Mouse (Mus musculus) stomach, postnatal 0 days (tissue): ENCODE measurements at regions not wholly inside any gene's neighbourhood (a gene's known extent, or its start where the extent isn't known, plus 50 kb on each side); places are given as distances from the start of the nearest gene placed in this dataset.
"Not testable (repeated sequence)": the region's sequence is repeated elsewhere in the genome, so short reads cannot be mapped to it uniquely, and the experiment has no call there.

Source experiments
- ATAC-seq: fragments of 200-750 bp; cut with Nextera tagmentation; 2 replicates; pipeline ENCODE4 v1.8.0; 2017; ENCODE audit not compliant: low FRiP score, low TSS enrichment
- DNase-seq: peaks from one replicate; pipeline ENCODE4 v3.0.0-alpha.2; 2016; ENCODE audit warnings: low spot score
- H3K27ac ChIP-seq: fragments of 300-500 bp; sonication (generic); replicated peaks from 2 replicates; pipeline ENCODE4 v1.5.1; 2014; ENCODE audit warnings: mild to moderate bottlenecking, control low read depth
- H3K27me3 ChIP-seq: fragments of 300-500 bp; sonication (generic); 2 replicates; pipeline ENCODE4 v1.6.1; 2014; ENCODE audit warnings: low read length; ENCODE audit not compliant: control insufficient read depth, insufficient read depth
- H3K36me3 ChIP-seq: fragments of 300-500 bp; sonication (generic); 2 replicates; pipeline ENCODE4 v1.6.1; 2014; ENCODE audit warnings: low read length, mixed read lengths; ENCODE audit not compliant: control insufficient read depth, insufficient read depth
- H3K4me1 ChIP-seq: fragments of 300-500 bp; sonication (generic); replicated peaks from 2 replicates; pipeline ENCODE4 v1.6.1; 2014; ENCODE audit warnings: antibody characterized with exemption; ENCODE audit not compliant: control insufficient read depth, insufficient read depth
- H3K4me2 ChIP-seq: fragments of 300-500 bp; sonication (generic); replicated peaks from 2 replicates; pipeline ENCODE4 v1.6.1; 2014; ENCODE audit warnings: low read depth, mild to moderate bottlenecking, control low read depth, moderate library complexity
- H3K4me3 ChIP-seq: fragments of 300-500 bp; sonication (generic); 2 replicates; pipeline ENCODE4 v1.5.1; 2014; ENCODE audit warnings: low read depth, low read length, control low read depth
- H3K9ac ChIP-seq: fragments of 300-500 bp; sonication (generic); 2 replicates; pipeline ENCODE4 v1.6.1; 2014; ENCODE audit warnings: mild to moderate bottlenecking, low read length, control low read depth, mixed read lengths
- H3K9me3 ChIP-seq: fragments of 300-500 bp; sonication (generic); 2 replicates; pipeline ENCODE4 v1.6.1; 2016; ENCODE audit warnings: low read length; ENCODE audit not compliant: control insufficient read depth
- CTCF ChIP-seq: IDR thresholded peaks from 2 replicates; pipeline ENCODE4 v1.5.1; 2016; ENCODE audit warnings: antibody characterized with exemption, low read depth, mild to moderate bottlenecking, moderate library complexity
- EP300 ChIP-seq: optimal IDR thresholded peaks from 2 replicates; pipeline ENCODE3; 2016; ENCODE audit warnings: antibody characterized with exemption
- WGBS: fragments of 180-500 bp; shearing (Covaris S2); extraction: QIAGEN DNeasy Blood & Tissue Kit; methylation state at CpG from one replicate; pipeline ENCODE4 v1.1.7; 2014; 5-methylcytosine and 5-hydroxymethylcytosine counted together

DNA sequence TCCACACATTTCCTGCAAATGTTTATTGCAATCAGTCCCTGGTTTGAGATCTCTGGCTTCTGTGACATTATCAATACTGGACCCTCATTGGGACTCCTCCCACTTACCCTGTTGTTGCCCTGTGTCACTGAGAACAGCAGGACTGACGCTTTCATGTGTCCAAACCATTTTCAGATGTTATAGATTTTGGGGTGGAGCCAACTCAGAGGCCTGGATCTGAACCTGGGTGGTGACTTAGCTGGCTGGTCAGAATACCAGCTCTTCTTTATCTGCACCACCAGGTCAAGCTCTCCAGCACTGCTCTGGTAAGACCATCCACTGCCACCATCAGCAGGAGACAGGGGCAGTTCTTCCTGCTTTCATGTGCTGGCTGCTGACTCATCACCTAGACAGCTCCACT, 254.3 kb upstream of the Pik3r1 start:
- DNase-seq (no peak), ATAC-seq (0 out of 2 replicates have a peak, but pooled peaks have one; percentile 35)
- 86% methylated on average over 1 of the region's 1 CpGs for WGBS
- no peak overlapping the region for H3K27ac ChIP-seq
- H3K36me3 ChIP-seq, result no peaks in the 10 kb centered on the region
- no peak overlapping the region for H3K9ac ChIP-seq
- TF ChIP-seq EP300, result no peak
- H3K4me1 ChIP-seq, result no peaks in the 10 kb centered on the region
- no peak overlapping the region for H3K4me3 ChIP-seq
- H3K9me3 ChIP-seq, result no peaks in the 10 kb centered on the region
- no peak overlapping the region for H3K4me2 ChIP-seq
- H3K27me3 ChIP-seq, result no peaks in the 10 kb centered on the region

DNA sequence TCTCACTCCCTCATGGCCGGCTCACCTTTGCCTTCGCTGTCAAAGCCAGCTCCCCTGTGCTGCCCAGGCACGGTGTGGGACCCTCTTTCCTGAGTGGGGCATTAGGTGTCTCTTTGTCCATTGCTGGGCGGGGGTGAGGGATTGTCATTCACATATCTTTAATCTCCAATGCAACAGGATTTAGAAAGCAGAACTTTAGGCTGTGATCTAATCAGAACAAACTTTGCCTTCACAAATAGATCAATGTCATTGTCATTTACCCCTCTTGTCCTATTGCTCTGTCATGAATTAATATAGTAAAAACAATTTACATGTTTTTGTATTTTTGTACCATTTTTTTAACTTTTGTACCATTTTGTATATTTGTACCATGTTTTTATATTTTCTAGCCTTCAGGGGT, 254.7 kb upstream of the Pik3r1 start:
- DNase-seq, result no peak
- no peak overlapping the region for H3K9ac ChIP-seq
- H3K36me3 ChIP-seq, result no peaks in the 10 kb centered on the region
- no peak overlapping the region for H3K4me2 ChIP-seq
- 85% methylated on average over 4 of the region's 4 CpGs for WGBS
- H3K4me1 ChIP-seq, result no peaks in the 10 kb centered on the region
- no peak overlapping the region for H3K27ac ChIP-seq
- TF ChIP-seq CTCF, result no peak
- no peak for TF ChIP-seq EP300
- H3K4me3 ChIP-seq, result no peak overlapping the region
- H3K27me3 ChIP-seq, result no peaks in the 10 kb centered on the region
- ATAC-seq, result no peak
- H3K9me3 ChIP-seq, result no peaks in the 10 kb centered on the region

DNA sequence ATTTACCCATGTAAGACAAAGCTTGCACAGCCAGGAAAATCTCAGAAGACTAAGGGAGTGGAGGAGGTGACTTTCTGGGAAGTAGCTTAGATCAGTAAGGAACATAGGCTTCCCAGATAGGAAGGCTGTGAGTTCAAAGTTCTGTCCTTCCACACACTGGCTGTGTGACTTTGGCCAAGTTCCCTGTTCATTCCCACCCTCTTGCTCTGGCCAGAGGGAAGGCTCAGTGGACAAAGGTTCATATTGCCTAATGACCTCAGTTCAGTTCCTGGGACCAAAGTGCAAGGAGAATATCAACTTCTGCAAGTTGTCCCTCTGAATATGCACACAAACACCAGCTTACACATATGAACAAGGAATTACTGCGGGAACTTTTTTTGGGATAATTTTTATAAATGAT, 255.6 kb upstream of the Pik3r1 start:
- ATAC-seq (peak; percentile 57; the same call in 1 of the 2 replicates), DNase-seq (peak; percentile 22)
- H3K27ac ChIP-seq, result no peak overlapping the region
- no peaks in the 10 kb centered on the region for H3K4me1 ChIP-seq
- no peaks in the 10 kb centered on the region for H3K36me3 ChIP-seq
- H3K4me3 ChIP-seq, result no peak overlapping the region
- no peaks in the 10 kb centered on the region for H3K9me3 ChIP-seq
- no peaks in the 10 kb centered on the region for H3K27me3 ChIP-seq
- H3K9ac ChIP-seq, result no peak overlapping the region
- no peak overlapping the region for H3K4me2 ChIP-seq
- no peak for TF ChIP-seq CTCF
- no peak for TF ChIP-seq EP300
- 94% methylated on average over 1 of the region's 1 CpGs for WGBS

DNA sequence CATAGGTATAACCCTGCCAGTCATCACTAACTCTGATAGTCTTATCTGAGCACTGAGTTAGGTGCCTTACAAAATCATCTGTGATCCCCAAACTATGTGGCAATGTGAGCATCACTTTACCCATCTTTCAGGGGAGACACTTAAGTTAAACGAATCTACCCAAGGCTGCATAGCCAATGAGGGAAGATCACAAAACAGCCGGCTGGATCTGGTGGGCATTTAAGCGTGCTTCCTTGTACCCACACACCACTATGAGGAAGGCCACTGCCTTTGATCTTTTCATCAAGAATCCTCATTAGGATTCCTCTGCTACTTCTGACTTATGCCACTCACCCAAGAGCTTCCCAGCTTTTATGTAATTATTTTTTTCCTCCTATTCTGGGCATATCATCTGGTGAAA, 257.1 kb upstream of the Pik3r1 start:
- no peak for DNase-seq
- WGBS, result 83% methylated on average over 3 of the region's 3 CpGs
- H3K4me3 ChIP-seq, result no peak overlapping the region

DNA sequence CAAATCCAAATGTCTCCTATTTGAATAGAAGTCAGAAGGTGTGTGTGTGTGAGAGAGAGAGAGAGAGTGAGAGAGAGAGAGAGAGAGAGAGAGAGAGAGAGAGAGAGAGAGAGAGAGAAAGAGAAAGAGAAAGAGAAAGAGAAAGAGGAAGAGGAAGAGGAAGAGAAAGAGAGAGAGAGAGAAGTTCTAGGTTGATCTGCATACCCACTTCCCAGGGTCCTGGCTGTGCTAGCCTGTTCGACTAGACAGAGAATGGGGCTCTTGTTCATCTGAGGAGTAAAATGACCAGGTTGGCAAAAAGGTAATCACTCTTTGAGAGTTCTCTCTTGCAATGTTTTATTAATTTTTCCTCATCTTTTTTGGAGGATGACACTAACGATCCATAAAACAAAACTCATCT, 257.5 kb upstream of the Pik3r1 start:
- not testable (repeated sequence) for H3K4me2 ChIP-seq, H3K4me1 ChIP-seq, H3K9me3 ChIP-seq, H3K27me3 ChIP-seq, H3K27ac ChIP-seq, DNase-seq, H3K4me3 ChIP-seq, H3K9ac ChIP-seq, H3K36me3 ChIP-seq, ATAC-seq
- 82% methylated on average over 2 of the region's 2 CpGs for WGBS

More for the DNA sequence above, 257.1 kb upstream of the Pik3r1 start:
- Histone ChIP-seq H3K9ac (no peak overlapping the region), H3K27ac (no peak overlapping the region), H3K4me2 (no peak overlapping the region), H3K27me3 (no peaks in the 10 kb centered on the region), H3K4me1 (no peaks in the 10 kb centered on the region), H3K9me3 (no peaks in the 10 kb centered on the region), H3K36me3 (no peaks in the 10 kb centered on the region)
- TF ChIP-seq EP300 (no peak), CTCF (no peak)
- no peak for ATAC-seq

DNA sequence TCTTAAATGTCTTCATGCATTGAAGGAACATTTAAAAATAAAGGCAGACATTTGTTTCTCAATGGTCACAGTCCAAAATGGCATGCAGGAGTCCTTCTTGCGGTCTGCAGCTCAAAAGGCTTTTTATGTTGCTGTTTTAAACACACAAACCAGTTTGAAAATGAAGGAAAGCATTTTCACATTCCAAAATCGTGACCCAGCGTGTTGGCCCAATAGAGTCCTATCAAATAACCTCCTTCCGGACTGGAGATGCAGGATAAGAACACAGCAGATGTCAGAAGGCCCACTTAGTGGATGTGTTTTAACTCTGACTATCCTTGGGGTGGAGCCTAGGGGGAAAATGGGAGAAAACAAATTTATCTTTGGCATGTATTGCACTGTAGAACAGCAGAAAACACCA, 263.4 kb upstream of the Pik3r1 start:
- no peak for DNase-seq
- H3K4me1 ChIP-seq, result no peaks in the 10 kb centered on the region
- TF ChIP-seq EP300, result no peak
- TF ChIP-seq CTCF, result no peak
- no peak overlapping the region for H3K27ac ChIP-seq
- H3K9ac ChIP-seq, result no peak overlapping the region
- no peaks in the 10 kb centered on the region for H3K27me3 ChIP-seq
- H3K9me3 ChIP-seq, result no peaks in the 10 kb centered on the region
- no peaks in the 10 kb centered on the region for H3K36me3 ChIP-seq
- no peak overlapping the region for H3K4me2 ChIP-seq
- no peak overlapping the region for H3K4me3 ChIP-seq
- no peak for ATAC-seq
- 55% methylated on average over 4 of the region's 4 CpGs for WGBS
